Mouse (Mus musculus): ENCODE results near the gene Sec14l1. TPM values are rescaled to one million over a fixed set of nuclear protein-coding genes. Genes with fewer than 3 reads are reported as not detected.

Gene Sec14l1
- polyA plus RNA-seq, 1 experiment from 2014 or later: 29.7 TPM

GRCm38 (mm10) chr11:117154088-117154815, 39.3 kb downstream of the Sec14l1 start:
- Histone ChIP-seq H3K36me3 (ENCODE audit: control insufficient read depth, insufficient read depth, low read length) (peaks cover 22% of the 10 kb centered on the region; the same call in 1 of the 2 replicates), H3K4me2 (ENCODE audit: low read depth, severe bottlenecking) (no peak overlapping the region), H3K4me1 (ENCODE audit: control insufficient read depth, insufficient read depth, low read length) (peaks cover 5% of the 10 kb centered on the region; the same call in 1 of the 2 replicates), H3K9ac (ENCODE audit: low read length) (no peak overlapping the region), H3K27ac (replicated peaks; ENCODE audit: low read depth, low read length) (no peak overlapping the region), H3K9me3 (ENCODE audit: control insufficient read depth, low read length) (no peaks in the 10 kb centered on the region), H3K27me3 (ENCODE audit: control insufficient read depth, insufficient read depth, low read length) (no peaks in the 10 kb centered on the region), H3K4me3 (ENCODE audit: low read depth, low read length) (no peak overlapping the region)
- WGBS: 57% methylated on average over 7 of the region's 7 CpGs
- ATAC-seq (ENCODE audit: insufficient number of reproducible peaks, low FRiP score, low TSS enrichment, low read depth) (no peak), DNase-seq (ENCODE audit: low spot score) (no peak)

DNA sequence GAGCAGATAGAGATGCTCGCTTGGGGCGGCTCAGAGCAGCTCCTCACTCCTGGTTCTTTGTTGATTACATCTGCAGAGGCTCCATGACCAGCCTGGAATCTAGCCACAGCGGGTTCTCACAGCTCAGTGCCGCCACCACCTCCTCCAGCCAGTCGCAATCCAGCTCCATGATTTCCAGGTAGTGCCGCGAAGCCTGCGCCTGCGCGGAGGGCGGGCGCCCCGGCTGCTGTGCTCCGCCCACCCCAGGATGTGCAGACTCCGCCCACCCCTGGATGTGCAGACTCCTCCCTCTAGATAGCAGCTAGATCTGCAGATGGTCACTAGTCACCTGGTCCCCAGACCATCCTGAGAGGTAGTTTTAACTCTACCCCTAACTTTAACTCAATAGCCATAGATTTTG, 41.8 kb downstream of the Sec14l1 start:
- WGBS: 5% methylated on average over 15 of the region's 15 CpGs
- no peak overlapping the region for H3K4me3 ChIP-seq (ENCODE audit: low read depth, low read length)
- peaks cover 13% of the 10 kb centered on the region; the same call in 1 of the 2 replicates for H3K36me3 ChIP-seq (ENCODE audit: control insufficient read depth, insufficient read depth, low read length)
- peaks cover 5% of the 10 kb centered on the region; the same call in 1 of the 2 replicates for H3K4me1 ChIP-seq (ENCODE audit: control insufficient read depth, insufficient read depth, low read length)
- no peak overlapping the region for H3K4me2 ChIP-seq (ENCODE audit: low read depth, severe bottlenecking)
- H3K9ac ChIP-seq (ENCODE audit: low read length): no peak overlapping the region
- no peak overlapping the region for H3K27ac ChIP-seq (replicated peaks; ENCODE audit: low read depth, low read length)
- no peaks in the 10 kb centered on the region for H3K27me3 ChIP-seq (ENCODE audit: control insufficient read depth, insufficient read depth, low read length)
- DNase-seq (ENCODE audit: low spot score) (peak; percentile 84), ATAC-seq (ENCODE audit: insufficient number of reproducible peaks, low FRiP score, low TSS enrichment, low read depth) (0 out of 2 replicates have a peak, but pooled peaks have one; percentile 37)
- H3K9me3 ChIP-seq (ENCODE audit: control insufficient read depth, low read length): no peaks in the 10 kb centered on the region

DNA sequence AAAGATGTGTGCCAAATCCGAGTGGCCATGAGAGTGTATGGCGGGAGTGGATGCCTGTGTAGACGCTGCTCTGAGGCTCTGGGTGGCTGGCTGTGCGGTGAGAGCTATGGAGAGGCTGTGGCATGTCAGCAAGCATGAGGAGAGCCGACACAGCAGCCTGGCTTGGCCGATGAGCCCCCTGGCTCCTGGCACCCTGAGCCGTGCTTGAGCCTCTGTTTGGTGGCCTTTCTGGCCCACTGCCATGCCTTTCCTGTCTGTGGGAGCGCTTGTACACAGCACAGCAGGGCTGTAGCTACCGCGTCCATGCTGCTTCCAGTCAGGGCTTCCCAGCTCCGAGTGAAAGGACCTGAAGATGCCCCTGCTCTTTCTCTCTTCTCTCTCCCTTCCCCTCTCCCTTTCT, 43.4 kb downstream of the Sec14l1 start:
- DNase-seq (ENCODE audit: low spot score): no peak
- no peak overlapping the region for H3K4me2 ChIP-seq (ENCODE audit: low read depth, severe bottlenecking)
- peaks cover 10% of the 10 kb centered on the region; the same call in 1 of the 2 replicates for H3K36me3 ChIP-seq (ENCODE audit: control insufficient read depth, insufficient read depth, low read length)
- H3K27ac ChIP-seq (replicated peaks; ENCODE audit: low read depth, low read length): no peak overlapping the region
- 89% methylated on average over 11 of the region's 11 CpGs for WGBS
- H3K27me3 ChIP-seq (ENCODE audit: control insufficient read depth, insufficient read depth, low read length): no peaks in the 10 kb centered on the region
- H3K9ac ChIP-seq (ENCODE audit: low read length): no peak overlapping the region
- H3K9me3 ChIP-seq (ENCODE audit: control insufficient read depth, low read length): no peaks in the 10 kb centered on the region
- ATAC-seq (ENCODE audit: insufficient number of reproducible peaks, low FRiP score, low TSS enrichment, low read depth): no peak
- no peak overlapping the region for H3K4me3 ChIP-seq (ENCODE audit: low read depth, low read length)
- peaks cover 5% of the 10 kb centered on the region; the same call in 1 of the 2 replicates for H3K4me1 ChIP-seq (ENCODE audit: control insufficient read depth, insufficient read depth, low read length)

- peaks cover 5% of the 10 kb centered on the region; the same call in 1 of the 2 replicates for H3K4me1 ChIP-seq (ENCODE audit: control insufficient read depth, insufficient read depth, low read length)
- no peak overlapping the region for H3K9ac ChIP-seq (ENCODE audit: low read length)
- WGBS: 92% methylated on average over 13 of the region's 13 CpGs
- no peak overlapping the region for H3K4me3 ChIP-seq (ENCODE audit: low read depth, low read length)
- H3K27ac ChIP-seq (replicated peaks; ENCODE audit: low read depth, low read length): no peak overlapping the region
- ATAC-seq (ENCODE audit: insufficient number of reproducible peaks, low FRiP score, low TSS enrichment, low read depth) (no peak), DNase-seq (ENCODE audit: low spot score) (no peak)
- H3K36me3 ChIP-seq (ENCODE audit: control insufficient read depth, insufficient read depth, low read length): peaks cover 8% of the 10 kb centered on the region; the same call in 1 of the 2 replicates
- no peaks in the 10 kb centered on the region for H3K27me3 ChIP-seq (ENCODE audit: control insufficient read depth, insufficient read depth, low read length)
- no peaks in the 10 kb centered on the region for H3K9me3 ChIP-seq (ENCODE audit: control insufficient read depth, low read length)
- H3K4me2 ChIP-seq (ENCODE audit: low read depth, severe bottlenecking): no peak overlapping the region
Measured at GRCm38 (mm10) chr11:117159257-117159945, 44.4 kb downstream of the Sec14l1 start.

DNA sequence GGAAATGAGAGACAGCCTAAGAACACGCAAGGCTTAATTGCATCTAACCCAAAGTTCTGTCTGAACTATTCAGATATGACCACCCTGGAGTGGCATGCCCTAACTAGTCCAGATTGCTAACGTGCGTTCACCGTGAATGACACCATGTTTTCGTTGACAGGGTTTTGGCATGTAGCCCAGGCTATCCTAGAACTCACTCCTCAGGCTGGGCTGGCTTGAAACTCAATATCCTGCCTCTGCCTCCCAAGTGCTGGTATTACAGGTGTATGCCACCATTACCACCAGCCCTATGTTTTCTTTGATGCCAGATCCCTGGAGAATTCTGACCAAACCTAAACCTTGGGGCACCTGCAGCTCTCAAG, 45.0 kb downstream of the Sec14l1 start:
- WGBS: 93% methylated on average over 5 of the region's 5 CpGs
- Histone ChIP-seq H3K9me3 (ENCODE audit: control insufficient read depth, low read length) (no peaks in the 10 kb centered on the region), H3K9ac (ENCODE audit: low read length) (no peak overlapping the region), H3K27ac (replicated peaks; ENCODE audit: low read depth, low read length) (no peak overlapping the region), H3K36me3 (ENCODE audit: control insufficient read depth, insufficient read depth, low read length) (peaks cover 9% of the 10 kb centered on the region), H3K27me3 (ENCODE audit: control insufficient read depth, insufficient read depth, low read length) (no peaks in the 10 kb centered on the region), H3K4me1 (ENCODE audit: control insufficient read depth, insufficient read depth, low read length) (peaks cover 5% of the 10 kb centered on the region; the same call in 1 of the 2 replicates), H3K4me2 (ENCODE audit: low read depth, severe bottlenecking) (no peak overlapping the region), H3K4me3 (ENCODE audit: low read depth, low read length) (no peak overlapping the region)
- DNase-seq (ENCODE audit: low spot score): no peak
- no peak for ATAC-seq (ENCODE audit: insufficient number of reproducible peaks, low FRiP score, low TSS enrichment, low read depth)

DNA sequence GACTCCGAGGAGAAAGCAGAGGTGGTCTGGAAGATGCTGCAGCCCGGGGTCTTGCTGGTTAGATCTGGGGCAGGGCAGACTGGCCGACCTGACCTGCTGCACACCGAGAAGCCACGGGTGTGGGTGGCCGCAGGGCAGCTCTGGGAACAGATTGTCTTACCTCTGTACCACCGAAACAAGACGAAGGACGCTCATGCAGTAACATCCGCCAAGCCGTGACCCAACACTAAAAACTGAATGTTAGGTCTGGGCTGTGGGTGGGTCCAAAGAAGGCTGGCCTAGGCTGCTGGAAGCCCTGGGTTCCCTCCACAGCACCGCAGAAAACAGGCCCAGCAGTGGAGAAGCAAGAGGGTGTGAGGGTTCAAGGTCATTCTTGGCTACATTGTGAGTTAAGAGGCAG, 45.8 kb downstream of the Sec14l1 start:
- no peak overlapping the region for H3K4me2 ChIP-seq (ENCODE audit: low read depth, severe bottlenecking)
- H3K4me1 ChIP-seq (ENCODE audit: control insufficient read depth, insufficient read depth, low read length): peaks cover 5% of the 10 kb centered on the region; the same call in 1 of the 2 replicates
- no peak overlapping the region for H3K9ac ChIP-seq (ENCODE audit: low read length)
- WGBS: 93% methylated on average over 12 of the region's 12 CpGs
- DNase-seq (ENCODE audit: low spot score) (no peak), ATAC-seq (ENCODE audit: insufficient number of reproducible peaks, low FRiP score, low TSS enrichment, low read depth) (no peak)
- no peak overlapping the region for H3K4me3 ChIP-seq (ENCODE audit: low read depth, low read length)
- H3K27me3 ChIP-seq (ENCODE audit: control insufficient read depth, insufficient read depth, low read length): no peaks in the 10 kb centered on the region
- H3K36me3 ChIP-seq (ENCODE audit: control insufficient read depth, insufficient read depth, low read length): peaks cover 6% of the 10 kb centered on the region
- no peak overlapping the region for H3K27ac ChIP-seq (replicated peaks; ENCODE audit: low read depth, low read length)
- no peaks in the 10 kb centered on the region for H3K9me3 ChIP-seq (ENCODE audit: control insufficient read depth, low read length)

- Histone ChIP-seq H3K4me2 (ENCODE audit: low read depth, severe bottlenecking) (no peak overlapping the region), H3K9me3 (ENCODE audit: control insufficient read depth, low read length) (no peaks in the 10 kb centered on the region), H3K27me3 (ENCODE audit: control insufficient read depth, insufficient read depth, low read length) (no peaks in the 10 kb centered on the region), H3K27ac (replicated peaks; ENCODE audit: low read depth, low read length) (no peak overlapping the region), H3K9ac (ENCODE audit: low read length) (no peak overlapping the region), H3K4me3 (ENCODE audit: low read depth, low read length) (no peak overlapping the region), H3K4me1 (ENCODE audit: control insufficient read depth, insufficient read depth, low read length) (no peaks in the 10 kb centered on the region), H3K36me3 (ENCODE audit: control insufficient read depth, insufficient read depth, low read length) (peaks cover 6% of the 10 kb centered on the region)
- no peak for DNase-seq (ENCODE audit: low spot score)
- no peak for ATAC-seq (ENCODE audit: insufficient number of reproducible peaks, low FRiP score, low TSS enrichment, low read depth)
- 79% methylated on average over 8 of the region's 8 CpGs for WGBS
Measured at GRCm38 (mm10) chr11:117161574-117161973, 46.6 kb downstream of the Sec14l1 start.

GRCm38 (mm10) chr11:117163098-117163497, 48.1 kb downstream of the Sec14l1 start:
- no peak for DNase-seq (ENCODE audit: low spot score)
- no peak overlapping the region for H3K4me3 ChIP-seq (ENCODE audit: low read depth, low read length)
- no peak overlapping the region for H3K27ac ChIP-seq (replicated peaks; ENCODE audit: low read depth, low read length)
- H3K27me3 ChIP-seq (ENCODE audit: control insufficient read depth, insufficient read depth, low read length): no peaks in the 10 kb centered on the region
- no peak overlapping the region for H3K4me2 ChIP-seq (ENCODE audit: low read depth, severe bottlenecking)
- no peak for ATAC-seq (ENCODE audit: insufficient number of reproducible peaks, low FRiP score, low TSS enrichment, low read depth)
- no peaks in the 10 kb centered on the region for H3K9me3 ChIP-seq (ENCODE audit: control insufficient read depth, low read length)
- peaks cover 4% of the 10 kb centered on the region; the same call in 1 of the 2 replicates for H3K36me3 ChIP-seq (ENCODE audit: control insufficient read depth, insufficient read depth, low read length)
- WGBS: 78% methylated on average over 9 of the region's 9 CpGs
- no peak overlapping the region for H3K9ac ChIP-seq (ENCODE audit: low read length)
- H3K4me1 ChIP-seq (ENCODE audit: control insufficient read depth, insufficient read depth, low read length): no peaks in the 10 kb centered on the region
